Mouse (Mus musculus) hindbrain, embryonic 14.5 days (tissue): ENCODE measurements around the gene Fam83f. TPM values are rescaled to one million over a fixed set of nuclear protein-coding genes. Genes with fewer than 3 reads are reported as not detected.

ENCODE experiments used
- ATAC-seq: fragments of 200-750 bp; cut with Nextera tagmentation; 2 replicates; pipeline ENCODE4 v1.8.0; 2017; ENCODE audit warnings: moderate number of reproducible peaks, mild to moderate bottlenecking, moderate TSS enrichment, moderate library complexity; ENCODE audit not compliant: low FRiP score
- DNase-seq: peaks from one replicate; pipeline ENCODE4 v3.0.0-alpha.2; 2015; ENCODE audit warnings: low spot score
- H3K27ac ChIP-seq: fragments of 300-500 bp; sonication (generic); 2 replicates; pipeline ENCODE4 v1.5.1; 2014; ENCODE audit warnings: mild to moderate bottlenecking, moderate library complexity
- H3K27me3 ChIP-seq: fragments of 300-500 bp; sonication (generic); 2 replicates; pipeline ENCODE4 v1.6.1; 2014; ENCODE audit warnings: mild to moderate bottlenecking, low read length, mixed read lengths; ENCODE audit not compliant: control insufficient read depth, insufficient read depth
- H3K36me3 ChIP-seq: fragments of 300-500 bp; sonication (generic); replicated peaks from 2 replicates; pipeline ENCODE4 v1.6.1; 2014; ENCODE audit not compliant: control insufficient read depth, insufficient read depth
- H3K4me1 ChIP-seq: fragments of 300-500 bp; sonication (generic); replicated peaks from 2 replicates; pipeline ENCODE4 v1.6.1; 2014; ENCODE audit warnings: antibody characterized with exemption, low read length, mixed read lengths; ENCODE audit not compliant: control insufficient read depth, insufficient read depth
- H3K4me2 ChIP-seq: fragments of 300-500 bp; sonication (generic); replicated peaks from 2 replicates; pipeline ENCODE4 v1.6.1; 2014; ENCODE audit warnings: mild to moderate bottlenecking, moderate library complexity
- H3K4me3 ChIP-seq: fragments of 300-500 bp; sonication (generic); replicated peaks from 2 replicates; pipeline ENCODE4 v1.5.1; 2014; ENCODE audit warnings: mild to moderate bottlenecking, low read length
- H3K9ac ChIP-seq: fragments of 300-500 bp; sonication (generic); 2 replicates; pipeline ENCODE4 v1.6.1; 2014
- H3K9me3 ChIP-seq: fragments of 300-500 bp; sonication (generic); 2 replicates; pipeline ENCODE4 v1.6.1; 2016; ENCODE audit warnings: low read length; ENCODE audit not compliant: control insufficient read depth
- WGBS: fragments of 180-500 bp; shearing (Covaris S2); extraction: QIAGEN DNeasy Blood & Tissue Kit; methylation state at CpG from one replicate; pipeline ENCODE4 v1.1.7; 2014; 5-methylcytosine and 5-hydroxymethylcytosine counted together
- polyA plus RNA-seq: library from polyadenylated mRNA; unstranded; fragments of >200 nt; fragmentation: Nextera tagmentation; extraction: Ambion mirVana; gene quantifications from 2 replicates; pipeline ENCODE4 v1.2.1, GENCODE M21; 2014

Fam83f gene
- polyA plus RNA-seq, 1 experiment from 2014 or later: 0.20 TPM

- H3K9ac ChIP-seq: no peak overlapping the region
- H3K4me1 ChIP-seq: peaks cover 5% of the 10 kb centered on the region
- no peak overlapping the region for H3K27ac ChIP-seq
- DNase-seq (no peak), ATAC-seq (no peak)
- no peaks in the 10 kb centered on the region for H3K36me3 ChIP-seq
- H3K4me2 ChIP-seq: no peak overlapping the region
- WGBS: 74% methylated on average over 8 of the region's 8 CpGs
- H3K9me3 ChIP-seq: no peaks in the 10 kb centered on the region
- no peak overlapping the region for H3K4me3 ChIP-seq
- no peaks in the 10 kb centered on the region for H3K27me3 ChIP-seq
These were observed 30.0 kb downstream of the Fam83f start for GRCm38 (mm10) chr15:80701481-80702257.

DNA sequence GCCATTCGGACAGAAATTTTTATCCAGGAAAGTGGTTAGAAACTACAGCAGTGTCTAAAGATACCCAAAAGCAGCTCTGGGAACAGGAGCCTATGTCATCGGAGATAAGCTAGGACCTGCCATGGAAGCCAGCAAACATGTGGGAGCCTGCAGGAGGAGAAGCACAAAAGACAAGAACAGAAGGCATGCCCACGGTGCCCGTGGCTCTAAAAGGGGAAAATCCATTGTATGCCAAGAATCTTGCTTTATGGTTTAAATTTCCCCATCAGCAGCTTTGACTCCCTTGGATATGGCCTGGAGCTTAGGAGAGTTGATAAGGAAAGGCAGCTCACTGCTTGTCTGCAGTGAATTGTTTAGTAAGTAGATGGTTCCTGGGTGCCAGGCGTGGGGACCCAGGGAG, 31.3 kb downstream of the Fam83f start:
- H3K36me3 ChIP-seq: no peaks in the 10 kb centered on the region
- no peak overlapping the region for H3K4me2 ChIP-seq
- WGBS: 89% methylated on average over 5 of the region's 5 CpGs
- no peaks in the 10 kb centered on the region for H3K27me3 ChIP-seq
- no peaks in the 10 kb centered on the region for H3K9me3 ChIP-seq
- H3K4me3 ChIP-seq: no peak overlapping the region
- no peak overlapping the region for H3K9ac ChIP-seq
- H3K27ac ChIP-seq: no peak overlapping the region
- ATAC-seq (no peak), DNase-seq (no peak)
- H3K4me1 ChIP-seq: peaks cover 16% of the 10 kb centered on the region

GRCm38 (mm10) chr15:80703495-80703894, 31.8 kb downstream of the Fam83f start:
- Histone ChIP-seq H3K27ac (no peak overlapping the region), H3K9me3 (no peaks in the 10 kb centered on the region), H3K4me1 (peaks cover 16% of the 10 kb centered on the region), H3K27me3 (no peaks in the 10 kb centered on the region), H3K9ac (no peak overlapping the region), H3K4me3 (no peak overlapping the region), H3K4me2 (no peak overlapping the region), H3K36me3 (no peaks in the 10 kb centered on the region)
- WGBS: 86% methylated on average over 2 of the region's 2 CpGs
- ATAC-seq (no peak), DNase-seq (no peak)

DNA sequence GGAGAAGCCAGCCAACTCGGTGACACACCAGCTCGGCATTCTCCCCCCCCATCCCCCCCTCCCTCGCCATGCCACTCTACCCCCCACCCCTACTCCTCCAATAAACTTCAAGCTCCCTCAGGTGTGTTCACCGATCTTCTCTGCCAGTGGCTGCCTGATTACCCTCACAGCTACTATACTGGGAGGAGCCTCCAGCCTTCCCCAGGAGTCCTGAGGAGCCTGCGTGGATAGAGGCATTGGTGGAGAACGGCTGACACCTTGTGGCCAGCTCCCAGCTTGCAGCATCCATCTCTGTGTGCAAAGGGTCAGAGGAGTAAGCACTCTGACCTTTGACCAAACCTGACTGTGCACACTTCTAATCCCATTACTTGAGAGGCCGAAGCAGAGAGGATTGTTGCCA, 32.6 kb downstream of the Fam83f start:
- Histone ChIP-seq H3K9me3 (no peaks in the 10 kb centered on the region), H3K27ac (no peak overlapping the region), H3K36me3 (no peaks in the 10 kb centered on the region), H3K4me1 (peaks cover 16% of the 10 kb centered on the region), H3K4me2 (no peak overlapping the region; the same call in 1 of the 2 replicates), H3K27me3 (no peaks in the 10 kb centered on the region), H3K9ac (no peak overlapping the region), H3K4me3 (no peak overlapping the region)
- peak; percentile 85 for DNase-seq
- ATAC-seq: peak; percentile 71
- 7% methylated on average over 7 of the region's 7 CpGs for WGBS

GRCm38 (mm10) chr15:80705828-80706549, 34.3 kb downstream of the Fam83f start:
- WGBS: 29% methylated on average over 18 of the region's 18 CpGs
- no peaks in the 10 kb centered on the region for H3K27me3 ChIP-seq
- H3K4me2 ChIP-seq: peak overlapping the region; percentile 52
- H3K4me1 ChIP-seq: peaks cover 22% of the 10 kb centered on the region
- no peak for ATAC-seq
- H3K9me3 ChIP-seq: no peaks in the 10 kb centered on the region
- peak overlapping the region; percentile 20 for H3K4me3 ChIP-seq
- H3K9ac ChIP-seq: peak overlapping the region; percentile 42
- DNase-seq: peak; percentile 88
- H3K36me3 ChIP-seq: no peaks in the 10 kb centered on the region
- peak overlapping the region; percentile 63 for H3K27ac ChIP-seq

DNA sequence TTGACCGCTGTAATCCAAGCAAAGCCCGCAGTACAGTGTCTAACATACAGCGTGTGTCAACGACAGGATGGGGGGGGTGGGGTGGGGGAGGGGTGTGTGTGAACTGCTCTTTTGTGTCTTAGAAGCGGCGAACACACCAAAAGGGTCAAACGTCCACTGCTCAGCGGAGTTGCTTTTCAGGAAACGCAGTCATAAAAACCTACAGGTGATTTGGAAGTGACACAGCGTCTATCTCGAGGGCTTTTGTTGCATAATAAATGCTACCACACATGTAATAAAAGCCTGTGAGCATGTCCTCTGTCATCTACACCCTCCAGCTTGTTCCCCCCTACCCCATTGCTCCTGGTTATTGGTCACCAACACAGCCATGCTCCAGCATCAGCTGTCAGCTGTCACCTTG, 34.9 kb downstream of the Fam83f start:
- Histone ChIP-seq H3K9me3 (no peaks in the 10 kb centered on the region), H3K9ac (peak overlapping the region; percentile 42), H3K27ac (peak overlapping the region; percentile 63), H3K4me2 (peak overlapping the region; percentile 52), H3K4me1 (peaks cover 22% of the 10 kb centered on the region), H3K4me3 (peak overlapping the region; percentile 20), H3K36me3 (no peaks in the 10 kb centered on the region), H3K27me3 (no peaks in the 10 kb centered on the region)
- WGBS: 20% methylated on average over 11 of the region's 11 CpGs
- DNase-seq (no peak), ATAC-seq (no peak)

GRCm38 (mm10) chr15:80707088-80707487, 35.4 kb downstream of the Fam83f start:
- Histone ChIP-seq H3K27ac (peak overlapping the region; percentile 80), H3K36me3 (no peaks in the 10 kb centered on the region), H3K9ac (peak overlapping the region; percentile 42; the same call in 1 of the 2 replicates), H3K4me1 (peaks cover 22% of the 10 kb centered on the region), H3K9me3 (no peaks in the 10 kb centered on the region), H3K4me3 (no peak overlapping the region), H3K4me2 (peak overlapping the region; percentile 52), H3K27me3 (no peaks in the 10 kb centered on the region)
- DNase-seq (peak; percentile 86), ATAC-seq (no peak; the same call in 1 of the 2 replicates)
- 45% methylated on average over 8 of the region's 8 CpGs for WGBS

GRCm38 (mm10) chr15:80709593-80709992, 37.9 kb downstream of the Fam83f start:
- no peak overlapping the region for H3K4me3 ChIP-seq

GRCm38 (mm10) chr15:80710257-80710607, 38.6 kb downstream of the Fam83f start:
- H3K27ac ChIP-seq: peak overlapping the region; percentile 90
- H3K36me3 ChIP-seq: no peaks in the 10 kb centered on the region
- peaks cover 26% of the 10 kb centered on the region for H3K4me1 ChIP-seq
- no peaks in the 10 kb centered on the region for H3K9me3 ChIP-seq
- DNase-seq: no peak
- 10% methylated on average over 5 of the region's 5 CpGs for WGBS
- H3K4me2 ChIP-seq: peak overlapping the region; percentile 85
- no peaks in the 10 kb centered on the region for H3K27me3 ChIP-seq
- no peak overlapping the region for H3K9ac ChIP-seq
- H3K4me3 ChIP-seq: peak overlapping the region; percentile 95
- ATAC-seq: no peak

More at GRCm38 (mm10) chr15:80709593-80709992, 37.9 kb downstream of the Fam83f start:
- H3K4me2 ChIP-seq: peak overlapping the region; percentile 85
- no peaks in the 10 kb centered on the region for H3K36me3 ChIP-seq
- H3K9ac ChIP-seq: peak overlapping the region; percentile 10; the same call in 1 of the 2 replicates
- no peak for ATAC-seq
- peak; percentile 67 for DNase-seq
- WGBS: 45% methylated on average over 6 of the region's 6 CpGs
- H3K27ac ChIP-seq: peak overlapping the region; percentile 10; the same call in 1 of the 2 replicates
- no peaks in the 10 kb centered on the region for H3K9me3 ChIP-seq
- H3K4me1 ChIP-seq: peaks cover 26% of the 10 kb centered on the region
- H3K27me3 ChIP-seq: no peaks in the 10 kb centered on the region
